In the genomic region with DNA sequence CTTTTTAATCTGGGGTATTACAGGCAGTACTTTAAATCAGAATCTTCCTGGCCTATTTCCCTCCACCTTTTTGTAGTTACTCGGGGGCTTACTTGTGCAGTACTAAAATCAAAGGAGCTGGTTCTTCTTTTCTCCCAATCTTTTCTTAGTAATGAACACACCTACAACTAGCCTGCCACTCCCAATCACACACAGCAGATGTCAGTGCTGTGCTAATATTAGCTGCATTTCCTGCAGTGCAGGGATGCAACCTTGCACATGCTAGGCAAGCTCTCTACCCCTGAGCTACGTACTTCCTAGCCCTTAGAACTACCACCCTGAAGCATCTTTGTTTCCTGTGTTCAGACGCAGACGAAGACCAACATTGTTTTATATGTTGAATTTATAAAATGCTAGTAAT, we compare ENCODE assay signal across 14 mouse cellular contexts. TPM values are rescaled to one million over a fixed set of nuclear protein-coding genes. Genes with fewer than 3 reads are reported as not detected.
"Had no signal": no experiment of that assay in that cellular context is flagged by ENCODE, and none has a peak within 500 bp of the region (broad histone marks: within the 10 kb centered on the region; RNA-seq: fewer than 3 reads in every experiment).

No protein-coding gene starts in this region.

RNA-seq across cellular contexts. Expression of a gene that starts 45.8 kb away (rescaled TPM):
- total RNA-seq: layer of hippocampus, adult 18-20 months; layer of hippocampus, postnatal 14 days; left cerebral cortex, adult 8-10 months; left cerebral cortex, postnatal 14 days; left cerebral cortex, postnatal 4 days had no signal
- polyA plus RNA-seq: intestine, embryonic 14.5 days; intestine, postnatal 0 days; limb, embryonic 12.5 days; limb, embryonic 15.5 days; lung, embryonic 15.5 days; midbrain, embryonic 12.5 days; myocyte; neural tube, embryonic 13.5 days; small intestine, adult 2 months had no signal
